Mouse (Mus musculus): ENCODE results near the gene Erg. TPM values are rescaled to one million over a fixed set of nuclear protein-coding genes. Genes with fewer than 3 reads are reported as not detected.
A peak's percentile ranks its signal among the peaks of the same experiment; 100 is the strongest.

The Erg gene
- polyA plus RNA-seq, 1 experiment from 2014 or later = 1.7 TPM

DNA sequence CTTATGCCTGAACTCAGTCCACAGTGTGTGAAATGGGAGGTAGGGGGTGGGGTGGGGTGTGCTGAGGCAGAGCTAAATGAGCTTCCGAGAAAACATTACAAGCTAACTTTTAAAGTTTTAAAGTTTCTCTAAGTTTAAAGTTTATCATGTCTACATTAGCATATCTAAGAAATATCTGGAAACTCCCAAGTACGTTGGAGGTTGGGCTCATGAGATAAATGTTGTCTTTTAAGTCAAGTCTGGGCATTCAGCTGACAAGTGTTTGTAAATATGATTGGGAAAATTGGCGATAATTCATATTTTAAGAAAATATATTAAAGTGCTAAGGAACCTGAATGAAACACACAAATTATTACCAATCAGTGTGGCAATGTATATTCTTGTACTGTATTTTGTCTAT, 112.4 kb downstream of the Erg start:
- 93% methylated on average over 3 of the region's 3 CpGs for WGBS
- H3K4me3 ChIP-seq (replicated peaks; ENCODE audit: low read length) = no peak overlapping the region
- H3K9me3 ChIP-seq (ENCODE audit: control insufficient read depth, low read length) = no peaks in the 10 kb centered on the region
- H3K4me1 ChIP-seq (replicated peaks; ENCODE audit: control insufficient read depth, insufficient read depth, low read length) = no peaks in the 10 kb centered on the region
- no peak overlapping the region for H3K4me2 ChIP-seq (replicated peaks)
- H3K27ac ChIP-seq = no peak overlapping the region
- H3K27me3 ChIP-seq (ENCODE audit: control insufficient read depth, insufficient read depth, low read length) = no peaks in the 10 kb centered on the region
- no peak for ATAC-seq (ENCODE audit: low FRiP score)
- H3K9ac ChIP-seq = no peak overlapping the region
- no peaks in the 10 kb centered on the region for H3K36me3 ChIP-seq (replicated peaks; ENCODE audit: control insufficient read depth, insufficient read depth)
- DNase-seq (ENCODE audit: low spot score) = no peak

DNA sequence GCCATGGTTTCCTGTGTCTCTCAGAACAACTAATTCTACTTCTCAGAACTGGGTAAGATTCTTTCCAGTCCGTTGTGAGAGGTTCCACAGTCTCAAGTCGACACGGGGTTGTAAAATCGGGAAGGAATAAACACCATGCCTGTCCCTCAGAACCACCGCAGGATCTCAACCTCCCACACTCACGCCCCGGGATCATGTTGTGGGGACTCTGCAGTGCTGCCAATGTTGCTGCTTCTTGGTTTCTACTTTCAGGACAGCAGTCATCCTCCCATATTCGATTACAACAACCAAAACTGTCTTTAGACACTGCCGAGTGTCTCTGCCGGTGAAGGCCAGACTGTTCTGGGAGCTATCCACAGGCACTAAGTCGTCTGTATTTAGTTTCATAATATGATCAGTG, 113.6 kb downstream of the Erg start:
- no peaks in the 10 kb centered on the region for H3K4me1 ChIP-seq (replicated peaks; ENCODE audit: control insufficient read depth, insufficient read depth, low read length)
- H3K27me3 ChIP-seq (ENCODE audit: control insufficient read depth, insufficient read depth, low read length) = no peaks in the 10 kb centered on the region
- no peak overlapping the region for H3K4me2 ChIP-seq (replicated peaks)
- WGBS = 89% methylated on average over 11 of the region's 11 CpGs
- DNase-seq (ENCODE audit: low spot score) = no peak
- H3K9ac ChIP-seq = no peak overlapping the region
- H3K27ac ChIP-seq = no peak overlapping the region
- no peaks in the 10 kb centered on the region for H3K36me3 ChIP-seq (replicated peaks; ENCODE audit: control insufficient read depth, insufficient read depth)
- no peaks in the 10 kb centered on the region for H3K9me3 ChIP-seq (ENCODE audit: control insufficient read depth, low read length)
- ATAC-seq (ENCODE audit: low FRiP score) = no peak
- H3K4me3 ChIP-seq (replicated peaks; ENCODE audit: low read length) = no peak overlapping the region

DNA sequence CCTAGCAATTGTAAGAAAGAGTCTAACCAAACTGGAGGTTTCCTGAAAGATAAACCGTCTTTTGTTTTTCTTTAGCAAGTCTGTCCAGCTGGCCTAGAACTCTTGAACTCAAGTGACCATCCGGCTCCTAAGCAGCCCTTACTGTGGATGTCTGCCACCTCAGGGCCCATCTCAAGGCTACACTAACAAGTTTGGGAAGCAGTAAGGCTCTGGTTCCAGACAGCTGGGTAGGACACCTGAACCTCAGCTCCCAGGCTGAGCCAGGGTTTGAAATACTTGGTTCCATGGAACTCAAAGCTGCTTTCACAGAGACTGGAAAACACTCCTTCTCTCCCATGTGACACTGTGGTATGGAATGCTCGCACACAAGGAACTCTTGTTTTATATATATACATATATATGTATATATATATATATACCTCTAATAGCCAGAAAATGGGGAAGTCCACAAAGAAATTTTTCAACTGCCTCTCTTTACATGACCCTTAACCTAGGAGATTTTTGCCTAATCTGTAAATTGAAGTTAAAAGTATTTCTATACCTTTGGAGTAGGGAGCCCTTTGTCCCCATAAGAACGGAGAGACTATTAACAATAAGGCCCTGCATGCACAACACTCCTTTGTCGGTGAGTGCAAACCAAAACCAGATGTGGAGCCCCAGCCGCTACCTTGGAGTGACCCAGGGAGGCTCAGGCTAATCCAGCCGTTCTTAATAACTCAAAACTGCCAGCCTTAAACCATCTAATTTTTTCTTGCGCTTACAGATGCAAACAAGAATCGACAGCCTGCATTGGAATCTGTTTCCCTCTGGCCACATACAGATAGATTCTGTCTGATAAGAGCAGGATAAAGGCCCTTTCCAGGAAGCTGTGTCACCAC, 116.9 kb downstream of the Erg start:
- Histone ChIP-seq H3K4me1 (replicated peaks; ENCODE audit: control insufficient read depth, insufficient read depth, low read length) (no peaks in the 10 kb centered on the region), H3K4me3 (replicated peaks; ENCODE audit: low read length) (no peak overlapping the region), H3K9me3 (ENCODE audit: control insufficient read depth, low read length) (no peaks in the 10 kb centered on the region), H3K36me3 (replicated peaks; ENCODE audit: control insufficient read depth, insufficient read depth) (no peaks in the 10 kb centered on the region), H3K9ac (no peak overlapping the region), H3K27ac (no peak overlapping the region), H3K4me2 (replicated peaks) (no peak overlapping the region), H3K27me3 (ENCODE audit: control insufficient read depth, insufficient read depth, low read length) (no peaks in the 10 kb centered on the region)
- ATAC-seq (ENCODE audit: low FRiP score) (no peak), DNase-seq (ENCODE audit: low spot score) (no peak)
- 76% methylated on average over 9 of the region's 9 CpGs for WGBS

DNA sequence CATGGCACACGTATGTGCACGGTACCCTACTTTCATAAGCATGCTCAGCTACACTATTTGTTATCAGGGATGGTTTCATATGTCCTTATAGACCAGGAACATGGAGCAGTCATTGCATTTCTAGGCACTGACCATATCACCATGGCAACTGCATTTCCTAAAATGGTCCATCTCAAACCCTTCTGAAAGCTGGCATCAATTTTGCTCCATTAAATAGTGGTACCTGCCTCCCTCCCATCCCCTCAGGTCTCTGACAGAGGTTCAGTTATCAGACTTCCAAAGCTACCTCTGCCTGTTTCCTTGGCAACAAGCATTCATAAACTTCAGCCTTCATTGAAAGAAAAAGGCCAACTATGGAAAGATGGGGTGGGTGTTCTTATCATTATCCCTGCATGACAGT, 118.5 kb downstream of the Erg start:
- no peak for ATAC-seq (ENCODE audit: low FRiP score)
- H3K4me3 ChIP-seq (replicated peaks; ENCODE audit: low read length) = no peak overlapping the region
- no peaks in the 10 kb centered on the region for H3K36me3 ChIP-seq (replicated peaks; ENCODE audit: control insufficient read depth, insufficient read depth)
- no peak overlapping the region for H3K27ac ChIP-seq
- no peak overlapping the region for H3K4me2 ChIP-seq (replicated peaks)
- no peak overlapping the region for H3K9ac ChIP-seq
- no peaks in the 10 kb centered on the region for H3K9me3 ChIP-seq (ENCODE audit: control insufficient read depth, low read length)
- no peaks in the 10 kb centered on the region for H3K27me3 ChIP-seq (ENCODE audit: control insufficient read depth, insufficient read depth, low read length)
- H3K4me1 ChIP-seq (replicated peaks; ENCODE audit: control insufficient read depth, insufficient read depth, low read length) = no peaks in the 10 kb centered on the region
- 97% methylated on average over 2 of the region's 2 CpGs for WGBS
- no peak for DNase-seq (ENCODE audit: low spot score)

DNA sequence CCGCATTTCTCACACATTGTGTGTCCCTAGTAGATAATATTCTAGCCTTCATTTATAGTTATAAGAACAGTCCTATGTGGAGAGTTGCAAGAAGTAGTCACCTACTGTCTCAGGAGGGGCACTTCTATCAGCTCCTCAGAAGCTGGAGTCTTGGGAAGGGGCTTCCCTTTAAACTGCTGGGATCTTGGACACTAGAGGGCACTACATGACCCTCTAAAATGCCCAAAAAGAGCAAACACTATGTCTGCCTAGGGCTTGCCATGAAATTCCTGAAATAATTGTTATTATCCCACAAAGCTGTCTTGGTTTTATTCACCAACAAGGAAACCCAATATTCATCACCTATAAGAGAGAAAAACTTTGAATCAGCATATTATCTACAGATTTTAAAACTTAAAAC, 119.8 kb downstream of the Erg start:
- Histone ChIP-seq H3K4me1 (replicated peaks; ENCODE audit: control insufficient read depth, insufficient read depth, low read length) (no peaks in the 10 kb centered on the region), H3K27me3 (ENCODE audit: control insufficient read depth, insufficient read depth, low read length) (no peaks in the 10 kb centered on the region), H3K9me3 (ENCODE audit: control insufficient read depth, low read length) (no peaks in the 10 kb centered on the region), H3K4me3 (replicated peaks; ENCODE audit: low read length) (no peak overlapping the region), H3K9ac (no peak overlapping the region), H3K27ac (no peak overlapping the region), H3K36me3 (replicated peaks; ENCODE audit: control insufficient read depth, insufficient read depth) (no peaks in the 10 kb centered on the region), H3K4me2 (replicated peaks) (no peak overlapping the region)
- ATAC-seq (ENCODE audit: low FRiP score) = no peak
- DNase-seq (ENCODE audit: low spot score) = peak; percentile 87
- WGBS = 95% methylated on average over 1 of the region's 1 CpGs

DNA sequence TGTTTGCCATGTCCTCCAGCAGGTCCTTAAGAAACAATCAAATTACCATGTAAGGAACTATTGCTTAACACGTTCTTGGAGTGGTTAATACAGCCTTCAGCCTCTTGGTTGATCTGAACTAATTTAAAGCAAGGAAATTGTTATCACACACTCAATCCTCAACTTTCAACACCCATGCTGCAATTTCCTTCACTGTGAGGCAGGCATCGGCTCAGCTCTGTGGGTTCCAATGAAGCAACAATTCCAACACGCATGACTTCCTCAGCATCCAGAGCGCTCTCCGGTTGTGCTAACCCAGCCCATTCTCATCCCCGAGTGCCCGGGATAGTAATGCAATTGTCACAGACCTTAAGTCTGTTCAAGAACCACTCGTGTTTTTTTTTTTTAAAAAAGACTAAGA, 121.8 kb downstream of the Erg start:
- no peaks in the 10 kb centered on the region for H3K27me3 ChIP-seq (ENCODE audit: control insufficient read depth, insufficient read depth, low read length)
- no peak overlapping the region for H3K9ac ChIP-seq
- no peaks in the 10 kb centered on the region for H3K36me3 ChIP-seq (replicated peaks; ENCODE audit: control insufficient read depth, insufficient read depth)
- WGBS = 62% methylated on average over 8 of the region's 8 CpGs
- H3K4me3 ChIP-seq (replicated peaks; ENCODE audit: low read length) = no peak overlapping the region
- no peaks in the 10 kb centered on the region for H3K4me1 ChIP-seq (replicated peaks; ENCODE audit: control insufficient read depth, insufficient read depth, low read length)
- ATAC-seq (ENCODE audit: low FRiP score) = no peak
- no peak overlapping the region for H3K4me2 ChIP-seq (replicated peaks)
- no peak for DNase-seq (ENCODE audit: low spot score)
- no peaks in the 10 kb centered on the region for H3K9me3 ChIP-seq (ENCODE audit: control insufficient read depth, low read length)
- H3K27ac ChIP-seq = no peak overlapping the region

DNA sequence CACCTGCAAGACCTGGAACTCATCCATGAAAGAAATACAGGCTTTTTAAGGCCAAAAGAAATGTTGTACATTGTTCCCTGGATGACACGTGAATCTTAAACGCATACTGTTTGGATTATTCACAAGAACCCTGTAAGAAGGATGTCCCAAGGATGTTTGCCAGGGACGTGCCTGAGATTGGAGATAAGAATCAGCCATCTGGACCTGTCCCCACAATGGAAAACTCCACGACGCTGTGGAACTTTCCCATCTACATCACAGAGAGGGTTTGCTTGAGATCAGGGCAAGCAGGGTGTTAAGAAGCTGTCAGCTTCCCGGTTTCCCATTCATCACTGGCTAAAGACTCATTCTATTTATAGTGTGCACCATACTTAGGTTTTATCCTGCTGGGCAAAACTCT, 122.6 kb downstream of the Erg start:
- ATAC-seq (ENCODE audit: low FRiP score) (no peak), DNase-seq (ENCODE audit: low spot score) (no peak)
- H3K4me2 ChIP-seq (replicated peaks) = no peak overlapping the region
- no peak overlapping the region for H3K27ac ChIP-seq
- no peak overlapping the region for H3K4me3 ChIP-seq (replicated peaks; ENCODE audit: low read length)
- H3K36me3 ChIP-seq (replicated peaks; ENCODE audit: control insufficient read depth, insufficient read depth) = no peaks in the 10 kb centered on the region
- H3K4me1 ChIP-seq (replicated peaks; ENCODE audit: control insufficient read depth, insufficient read depth, low read length) = no peaks in the 10 kb centered on the region
- no peak overlapping the region for H3K9ac ChIP-seq
- no peaks in the 10 kb centered on the region for H3K9me3 ChIP-seq (ENCODE audit: control insufficient read depth, low read length)
- WGBS = 63% methylated on average over 6 of the region's 6 CpGs
- no peaks in the 10 kb centered on the region for H3K27me3 ChIP-seq (ENCODE audit: control insufficient read depth, insufficient read depth, low read length)

DNA sequence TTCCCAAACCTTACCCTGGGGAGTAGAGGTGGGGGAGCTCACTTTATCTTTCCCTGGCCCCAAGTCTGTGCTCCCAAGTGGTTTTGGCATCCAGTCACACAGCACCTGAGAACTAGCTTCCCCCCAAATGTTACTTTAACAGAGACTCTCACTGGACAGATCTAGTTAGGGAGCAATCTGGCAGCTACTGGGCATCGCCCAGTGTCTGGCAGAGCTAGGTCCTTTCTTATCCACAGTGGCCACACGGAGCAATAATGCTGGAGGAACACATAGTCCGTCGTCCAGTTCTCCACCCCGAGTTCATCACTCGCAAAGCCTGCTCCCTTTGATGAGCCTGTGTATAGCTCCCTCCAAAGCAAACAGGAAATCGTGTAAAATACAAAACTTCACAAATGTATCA, 124.5 kb downstream of the Erg start:
- Histone ChIP-seq H3K27me3 (ENCODE audit: control insufficient read depth, insufficient read depth, low read length) (no peaks in the 10 kb centered on the region), H3K36me3 (replicated peaks; ENCODE audit: control insufficient read depth, insufficient read depth) (no peaks in the 10 kb centered on the region), H3K27ac (no peak overlapping the region), H3K4me2 (replicated peaks) (no peak overlapping the region), H3K4me1 (replicated peaks; ENCODE audit: control insufficient read depth, insufficient read depth, low read length) (no peaks in the 10 kb centered on the region), H3K9me3 (ENCODE audit: control insufficient read depth, low read length) (no peaks in the 10 kb centered on the region), H3K4me3 (replicated peaks; ENCODE audit: low read length) (no peak overlapping the region), H3K9ac (no peak overlapping the region)
- WGBS = 88% methylated on average over 7 of the region's 7 CpGs
- ATAC-seq (ENCODE audit: low FRiP score) = no peak
- DNase-seq (ENCODE audit: low spot score) = no peak

DNA sequence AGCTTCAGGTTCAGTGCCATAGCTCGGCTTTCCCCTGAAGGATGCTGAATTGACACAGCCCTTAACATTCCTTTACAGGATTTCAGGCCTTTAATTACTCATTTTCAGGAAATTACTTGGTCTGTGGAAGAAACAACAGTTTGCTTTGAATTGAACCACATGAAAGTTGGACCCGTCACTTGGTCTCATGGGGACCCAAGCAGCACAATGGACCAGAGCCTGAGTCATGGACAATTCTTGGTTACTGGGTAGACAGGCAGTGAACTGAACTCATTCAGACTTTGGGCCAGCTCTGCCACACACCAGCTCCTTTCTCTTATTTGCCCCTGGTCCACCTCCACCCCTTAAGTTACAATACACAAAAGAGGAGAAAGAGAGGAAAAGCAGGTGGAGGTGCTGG, 126.1 kb downstream of the Erg start:
- no peak for DNase-seq (ENCODE audit: low spot score)
- H3K4me3 ChIP-seq (replicated peaks; ENCODE audit: low read length) = no peak overlapping the region
- H3K9me3 ChIP-seq (ENCODE audit: control insufficient read depth, low read length) = no peaks in the 10 kb centered on the region
- H3K4me1 ChIP-seq (replicated peaks; ENCODE audit: control insufficient read depth, insufficient read depth, low read length) = no peaks in the 10 kb centered on the region
- no peak for ATAC-seq (ENCODE audit: low FRiP score)
- WGBS = 85% methylated on average over 2 of the region's 2 CpGs
- no peaks in the 10 kb centered on the region for H3K27me3 ChIP-seq (ENCODE audit: control insufficient read depth, insufficient read depth, low read length)
- no peak overlapping the region for H3K27ac ChIP-seq
- H3K9ac ChIP-seq = no peak overlapping the region
- no peak overlapping the region for H3K4me2 ChIP-seq (replicated peaks)
- H3K36me3 ChIP-seq (replicated peaks; ENCODE audit: control insufficient read depth, insufficient read depth) = no peaks in the 10 kb centered on the region

DNA sequence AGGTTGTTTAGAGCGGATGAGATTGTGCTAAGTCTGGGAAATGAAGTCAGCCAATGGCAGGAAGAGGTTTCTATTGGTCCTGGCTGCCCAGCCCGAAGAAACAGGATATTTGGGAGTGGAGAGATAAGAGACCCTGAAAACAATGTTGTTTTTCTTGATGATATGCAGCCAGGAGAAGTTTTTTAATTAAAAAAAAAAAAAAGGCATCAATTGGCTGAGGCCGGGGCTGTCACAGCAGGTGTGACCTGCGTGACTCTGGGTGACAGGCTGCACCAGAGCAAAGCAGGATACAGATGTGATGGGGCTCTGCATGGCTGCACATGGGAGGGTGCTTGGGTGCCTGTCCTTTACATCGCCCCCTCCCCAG, 127.1 kb downstream of the Erg start:
- no peak for DNase-seq (ENCODE audit: low spot score)
- no peaks in the 10 kb centered on the region for H3K27me3 ChIP-seq (ENCODE audit: control insufficient read depth, insufficient read depth, low read length)
- no peaks in the 10 kb centered on the region for H3K4me1 ChIP-seq (replicated peaks; ENCODE audit: control insufficient read depth, insufficient read depth, low read length)
- no peak overlapping the region for H3K4me2 ChIP-seq (replicated peaks)
- no peak overlapping the region for H3K4me3 ChIP-seq (replicated peaks; ENCODE audit: low read length)
- no peaks in the 10 kb centered on the region for H3K9me3 ChIP-seq (ENCODE audit: control insufficient read depth, low read length)
- H3K9ac ChIP-seq = no peak overlapping the region
- WGBS = 67% methylated on average over 5 of the region's 5 CpGs
- no peaks in the 10 kb centered on the region for H3K36me3 ChIP-seq (replicated peaks; ENCODE audit: control insufficient read depth, insufficient read depth)
- ATAC-seq (ENCODE audit: low FRiP score) = no peak
- H3K27ac ChIP-seq = no peak overlapping the region

All from hindbrain, embryonic 14.5 days (tissue).